Mouse (Mus musculus): ENCODE data around the gene Sh2d3c.

- TF ChIP-seq CTCF (IDR thresholded peaks at IDR 0.05; ENCODE audit: borderline replicate concordance, extremely low read depth, insufficient read depth, insufficient read length) (no peak), POLR2A (IDR thresholded peaks at IDR 0.05; ENCODE audit: borderline replicate concordance, extremely low read depth, insufficient read depth, insufficient read length, poor library complexity, severe bottlenecking) (no peak)
Observed at GRCm38 (mm10) chr2:32767241-32767640, 46.4 kb downstream of the Sh2d3c start.
